Mouse (Mus musculus): ENCODE results near the gene Golga1. TPM values are rescaled to one million over a fixed set of nuclear protein-coding genes. Genes with fewer than 3 reads are reported as not detected.

Golga1 gene
- total and polyA plus RNA-seq, 2 experiments from 2014 or later = 12.4 to 21.2 TPM

DNA sequence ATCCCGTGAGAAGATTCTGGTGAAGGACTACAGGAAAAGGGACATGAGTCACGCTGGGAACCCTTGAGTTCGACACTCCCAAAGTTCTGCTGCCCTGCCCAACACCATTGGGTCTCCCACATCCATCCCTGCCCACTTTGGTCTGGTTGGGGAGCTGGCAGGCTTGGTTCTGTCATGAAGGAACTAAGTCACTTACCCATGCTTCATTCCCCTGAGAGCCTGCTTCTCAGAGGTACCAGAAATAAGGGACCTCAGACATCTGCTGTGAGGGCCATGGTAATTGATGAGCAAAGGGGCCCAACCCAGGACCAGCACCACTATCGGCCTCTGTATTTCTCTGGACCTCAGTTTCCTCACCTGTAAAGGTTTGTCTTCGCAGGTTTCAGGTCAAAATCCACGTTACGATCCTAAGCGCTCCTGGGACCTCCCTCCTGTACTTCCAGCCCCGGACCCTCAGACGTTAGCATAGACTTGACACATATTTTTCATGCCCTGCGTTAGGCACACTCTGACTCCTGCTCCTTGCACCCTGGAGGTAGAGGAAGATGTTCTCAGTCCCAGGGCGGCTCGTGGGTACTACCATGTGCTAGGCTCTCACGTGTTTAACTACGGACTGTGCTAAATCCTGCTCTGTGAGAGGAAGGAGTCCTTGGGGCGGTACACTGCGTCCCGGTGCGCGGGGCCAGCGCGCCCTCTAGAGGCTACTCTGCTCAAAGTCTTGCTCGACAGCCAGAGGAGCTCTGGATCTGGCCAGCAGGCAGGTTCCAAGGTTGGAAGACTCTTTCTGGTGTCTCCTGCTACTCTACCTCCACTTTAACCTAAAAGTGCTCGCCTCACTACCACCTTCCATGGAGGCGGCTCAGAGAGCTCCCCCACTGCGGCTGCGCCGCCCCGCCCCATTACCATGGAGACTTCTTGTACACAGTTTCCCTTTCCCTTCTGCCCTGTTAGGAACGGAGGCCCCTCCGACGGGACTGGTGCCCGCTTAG is 67.7 kb downstream of the Golga1 start, which contains the start of gene Wdr38:
Wdr38 (plus strand) TSS at position 91 of the 989 bp plus-strand sequence.
- Histone ChIP-seq H3K4me2 (ENCODE audit: low read depth, low read length) (peak within 1 kb of the TSS; percentile 66), H3K9ac (replicated peaks; ENCODE audit: low read depth, low read length) (peak within 1 kb of the TSS; percentile 47), H3K4me1 (ENCODE audit: control insufficient read depth, insufficient read depth) (peaks cover 7% of the 10 kb centered on the region; the same call in 1 of the 2 replicates), H3K36me3 (replicated peaks; ENCODE audit: control insufficient read depth, insufficient read depth, low read length) (peaks cover 25% of the 10 kb centered on the region), H3K27me3 (ENCODE audit: control insufficient read depth, insufficient read depth, low read length) (0 out of 2 replicates have a peak, but pooled peaks cover 3% of the 10 kb centered on the region), H3K9me3 (replicated peaks; ENCODE audit: control insufficient read depth, low read length) (no peaks in the 10 kb centered on the region), H3K4me3 (ENCODE audit: low read depth, low read length) (peak within 1 kb of the TSS; percentile 47), H3K27ac (ENCODE audit: low read depth) (no peak within 1 kb of the TSS)
- ATAC-seq (ENCODE audit: insufficient read depth, low read depth) (peak; percentile 94), DNase-seq (ENCODE audit: low spot score) (peak; percentile 79)
- 11% methylated on average over 33 of the region's 33 CpGs for WGBS
- TF ChIP-seq CTCF (IDR thresholded peaks at IDR 0.05; ENCODE audit: low read depth) = peak; percentile 95
- TF ChIP-seq EP300 (IDR thresholded peaks at IDR 0.05; ENCODE audit: low read depth) = no peak

DNA sequence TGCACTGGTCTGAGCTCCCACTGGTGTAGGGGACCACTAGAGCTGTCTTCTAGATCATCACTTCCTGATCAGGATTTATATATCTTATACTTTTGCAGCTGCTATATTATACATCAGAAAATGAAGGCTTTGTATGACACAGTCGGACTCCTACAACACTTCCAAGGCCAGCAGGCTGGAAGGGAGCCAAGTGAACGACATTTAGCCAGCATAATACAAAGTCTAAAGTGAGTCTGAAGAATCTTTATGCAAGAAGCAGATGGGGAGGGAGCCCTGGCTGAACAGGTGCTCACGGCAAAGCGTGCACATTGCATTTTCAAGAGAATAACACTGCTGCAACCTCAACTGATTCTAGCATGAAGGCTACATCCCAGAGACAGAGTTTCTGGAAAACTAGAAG is 72.9 kb downstream of the Golga1 start:
- H3K36me3 ChIP-seq (replicated peaks; ENCODE audit: control insufficient read depth, insufficient read depth, low read length) = no peaks in the 10 kb centered on the region
- no peak overlapping the region for H3K4me2 ChIP-seq (ENCODE audit: low read depth, low read length)
- H3K27me3 ChIP-seq (ENCODE audit: control insufficient read depth, insufficient read depth, low read length) = 0 out of 2 replicates have a peak, but pooled peaks cover 3% of the 10 kb centered on the region
- no peak overlapping the region for H3K27ac ChIP-seq (ENCODE audit: low read depth)
- WGBS = 48% methylated on average over 4 of the region's 4 CpGs
- DNase-seq (ENCODE audit: low spot score) (no peak), ATAC-seq (ENCODE audit: insufficient read depth, low read depth) (no peak)
- peaks cover 3% of the 10 kb centered on the region; the same call in 1 of the 2 replicates for H3K4me1 ChIP-seq (ENCODE audit: control insufficient read depth, insufficient read depth)
- H3K9me3 ChIP-seq (replicated peaks; ENCODE audit: control insufficient read depth, low read length) = no peaks in the 10 kb centered on the region
- TF ChIP-seq CTCF (IDR thresholded peaks at IDR 0.05; ENCODE audit: low read depth) (no peak), EP300 (IDR thresholded peaks at IDR 0.05; ENCODE audit: low read depth) (no peak)
- H3K4me3 ChIP-seq (ENCODE audit: low read depth, low read length) = no peak overlapping the region
- H3K9ac ChIP-seq (replicated peaks; ENCODE audit: low read depth, low read length) = no peak overlapping the region

DNA sequence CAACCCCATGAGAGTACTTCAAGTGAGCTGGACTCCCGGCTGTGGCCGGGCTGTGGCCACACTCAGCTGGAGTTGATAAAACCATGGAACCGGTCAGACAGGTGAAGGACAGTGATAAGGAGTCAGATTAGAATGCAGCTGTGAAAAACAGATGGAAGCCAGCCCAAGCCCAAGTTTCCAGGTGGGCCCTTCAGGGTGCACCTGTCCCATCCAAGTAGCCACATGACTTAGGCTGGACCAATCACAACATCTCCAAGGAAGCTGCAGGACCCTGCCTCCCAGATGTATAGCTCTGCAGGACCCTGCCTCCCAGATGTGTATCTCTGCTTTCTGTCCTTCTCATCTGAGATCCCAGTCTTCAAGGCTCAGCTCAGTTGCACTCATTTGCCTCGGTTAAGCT is 73.3 kb downstream of the Golga1 start:
- no peak for DNase-seq (ENCODE audit: low spot score)
- Histone ChIP-seq H3K4me3 (ENCODE audit: low read depth, low read length) (no peak overlapping the region), H3K27ac (ENCODE audit: low read depth) (no peak overlapping the region), H3K27me3 (ENCODE audit: control insufficient read depth, insufficient read depth, low read length) (0 out of 2 replicates have a peak, but pooled peaks cover 2% of the 10 kb centered on the region), H3K4me1 (ENCODE audit: control insufficient read depth, insufficient read depth) (no peaks in the 10 kb centered on the region), H3K9me3 (replicated peaks; ENCODE audit: control insufficient read depth, low read length) (no peaks in the 10 kb centered on the region), H3K9ac (replicated peaks; ENCODE audit: low read depth, low read length) (no peak overlapping the region), H3K36me3 (replicated peaks; ENCODE audit: control insufficient read depth, insufficient read depth, low read length) (no peaks in the 10 kb centered on the region), H3K4me2 (ENCODE audit: low read depth, low read length) (no peak overlapping the region)
- ATAC-seq (ENCODE audit: insufficient read depth, low read depth) = no peak
- TF ChIP-seq EP300 (IDR thresholded peaks at IDR 0.05; ENCODE audit: low read depth) (no peak), CTCF (IDR thresholded peaks at IDR 0.05; ENCODE audit: low read depth) (no peak)
- WGBS = 59% methylated on average over 4 of the region's 4 CpGs

DNA sequence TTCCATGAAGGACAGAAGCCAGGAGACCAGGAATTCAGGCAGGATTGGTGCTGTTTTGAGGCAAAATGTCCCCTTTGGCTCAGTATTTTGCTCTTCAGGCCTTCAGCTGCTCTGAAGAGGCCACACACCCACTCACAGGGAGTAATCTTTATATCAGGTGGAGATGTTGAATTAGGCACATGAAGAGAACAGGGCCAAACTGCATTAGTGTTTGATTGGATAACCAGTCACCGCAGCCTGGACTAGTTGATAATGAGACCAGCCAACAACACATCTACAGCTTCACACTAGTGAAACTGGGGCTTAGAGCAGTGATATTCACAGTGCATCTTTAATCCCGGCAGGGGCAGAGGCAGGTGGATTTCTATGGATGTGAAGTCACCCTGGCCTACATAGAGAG is 76.4 kb downstream of the Golga1 start:
- Histone ChIP-seq H3K4me1 (ENCODE audit: control insufficient read depth, insufficient read depth) (no peaks in the 10 kb centered on the region), H3K4me3 (ENCODE audit: low read depth, low read length) (no peak overlapping the region), H3K27me3 (ENCODE audit: control insufficient read depth, insufficient read depth, low read length) (no peaks in the 10 kb centered on the region), H3K9me3 (replicated peaks; ENCODE audit: control insufficient read depth, low read length) (no peaks in the 10 kb centered on the region), H3K36me3 (replicated peaks; ENCODE audit: control insufficient read depth, insufficient read depth, low read length) (no peaks in the 10 kb centered on the region), H3K4me2 (ENCODE audit: low read depth, low read length) (no peak overlapping the region), H3K27ac (ENCODE audit: low read depth) (no peak overlapping the region), H3K9ac (replicated peaks; ENCODE audit: low read depth, low read length) (no peak overlapping the region)
- TF ChIP-seq EP300 (IDR thresholded peaks at IDR 0.05; ENCODE audit: low read depth) = no peak
- no peak for TF ChIP-seq CTCF (IDR thresholded peaks at IDR 0.05; ENCODE audit: low read depth)
- 82% methylated on average over 2 of the region's 2 CpGs for WGBS
- ATAC-seq (ENCODE audit: insufficient read depth, low read depth) (no peak), DNase-seq (ENCODE audit: low spot score) (no peak)

DNA sequence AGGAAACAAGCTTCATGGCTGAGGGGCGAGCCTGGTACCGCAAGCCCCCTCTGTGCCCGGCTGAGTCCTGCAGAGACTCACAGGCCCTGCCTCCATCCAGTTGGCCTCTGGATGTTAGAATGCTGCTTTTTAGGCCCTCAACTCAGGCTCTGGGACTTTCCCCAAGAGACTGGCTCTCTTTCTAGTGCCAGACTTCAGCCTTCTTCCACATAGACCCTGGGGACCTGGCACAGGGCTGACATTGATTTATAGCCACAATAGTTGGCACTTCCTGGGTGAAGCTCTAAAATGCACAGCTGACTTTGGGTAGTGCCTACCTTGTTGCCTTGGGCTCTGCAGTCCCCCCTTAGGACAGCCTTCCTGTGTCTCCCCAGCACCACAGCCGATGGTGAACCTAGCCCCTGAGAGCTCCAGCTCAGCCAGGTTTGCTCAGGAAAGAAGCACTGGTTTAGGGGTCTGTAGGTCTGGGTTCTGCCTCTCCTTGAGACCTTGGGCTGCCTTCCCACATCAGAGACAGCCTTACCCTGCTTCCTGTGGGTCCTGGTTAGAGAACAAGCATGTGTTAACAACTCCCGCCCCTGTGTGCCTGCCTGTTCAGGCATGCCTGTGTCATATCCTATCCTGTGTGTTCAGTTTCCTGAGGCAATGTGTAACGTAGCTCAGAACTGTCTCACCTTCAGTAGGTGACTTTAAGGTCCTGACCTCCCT is 77.4 kb downstream of the Golga1 start:
- Histone ChIP-seq H3K4me2 (ENCODE audit: low read depth, low read length) (no peak overlapping the region), H3K4me3 (ENCODE audit: low read depth, low read length) (no peak overlapping the region), H3K9me3 (replicated peaks; ENCODE audit: control insufficient read depth, low read length) (no peaks in the 10 kb centered on the region), H3K36me3 (replicated peaks; ENCODE audit: control insufficient read depth, insufficient read depth, low read length) (no peaks in the 10 kb centered on the region), H3K4me1 (ENCODE audit: control insufficient read depth, insufficient read depth) (no peaks in the 10 kb centered on the region), H3K9ac (replicated peaks; ENCODE audit: low read depth, low read length) (no peak overlapping the region), H3K27me3 (ENCODE audit: control insufficient read depth, insufficient read depth, low read length) (no peaks in the 10 kb centered on the region), H3K27ac (ENCODE audit: low read depth) (no peak overlapping the region; the same call in 1 of the 2 replicates)
- TF ChIP-seq EP300 (IDR thresholded peaks at IDR 0.05; ENCODE audit: low read depth) (no peak), CTCF (IDR thresholded peaks at IDR 0.05; ENCODE audit: low read depth) (no peak)
- DNase-seq (ENCODE audit: low spot score) (no peak), ATAC-seq (ENCODE audit: insufficient read depth, low read depth) (no peak)
- 72% methylated on average over 6 of the region's 6 CpGs for WGBS

Measured in heart, postnatal 0 days (tissue).